Comparison of ENCODE assay signal across 25 mouse cellular contexts in the genomic region with DNA sequence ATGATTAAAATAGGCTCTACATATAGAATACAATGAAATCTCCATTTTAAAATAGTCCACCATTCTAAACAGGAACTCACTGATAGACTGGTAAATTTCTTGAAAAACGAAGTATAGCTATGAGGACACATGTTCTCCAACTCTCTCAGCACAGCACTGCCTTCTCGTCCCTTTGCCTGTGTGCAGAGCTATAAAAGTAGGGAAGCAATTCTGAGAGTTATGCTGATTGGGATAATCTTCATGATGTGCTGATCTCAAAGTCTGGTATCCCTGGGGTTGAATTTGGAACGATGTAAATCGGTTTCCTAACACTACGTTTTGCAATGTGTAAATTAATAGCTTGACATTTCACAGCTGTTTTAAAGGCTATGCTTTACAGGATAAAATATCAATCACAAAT.
"Had no signal": no experiment of that assay in that cellular context is flagged by ENCODE, and none has a peak within 500 bp of the region (broad histone marks: within the 10 kb centered on the region; RNA-seq: fewer than 3 reads in every experiment).

No protein-coding gene starts in this region.

- H3K9me3 ChIP-seq: heart, embryonic 13.5 days; heart, embryonic 15.5 days; hindbrain, embryonic 15.5 days; kidney, embryonic 15.5 days; limb, embryonic 13.5 days; limb, embryonic 15.5 days; liver, embryonic 12.5 days had no signal

- H3K4me1 ChIP-seq: heart, embryonic 13.5 days; heart, embryonic 15.5 days; hindbrain, embryonic 15.5 days; kidney, embryonic 15.5 days; limb, embryonic 13.5 days; limb, embryonic 15.5 days; liver, embryonic 12.5 days had no signal

- H3K27ac ChIP-seq: heart, adult 2 months; heart, embryonic 13.5 days; heart, embryonic 15.5 days; hindbrain, embryonic 15.5 days; kidney, embryonic 15.5 days; kidney, postnatal 0 days; limb, embryonic 13.5 days; limb, embryonic 15.5 days; liver, embryonic 12.5 days had no signal

- ATAC-seq: forebrain, postnatal 0 days; intestine, embryonic 16.5 days; liver, embryonic 12.5 days had no signal

- H3K27me3 ChIP-seq: heart, embryonic 13.5 days; heart, embryonic 15.5 days; hindbrain, embryonic 15.5 days; kidney, embryonic 15.5 days; limb, embryonic 13.5 days; limb, embryonic 15.5 days; liver, embryonic 12.5 days had no signal

- H3K4me2 ChIP-seq: heart, embryonic 11.5 days; heart, embryonic 13.5 days; heart, embryonic 15.5 days; hindbrain, embryonic 15.5 days; kidney, embryonic 15.5 days; limb, embryonic 13.5 days; limb, embryonic 15.5 days; liver, embryonic 12.5 days had no signal

- H3K9ac ChIP-seq: forebrain, postnatal 0 days; heart, embryonic 13.5 days; heart, embryonic 15.5 days; hindbrain, embryonic 15.5 days; kidney, embryonic 15.5 days; limb, embryonic 13.5 days; limb, embryonic 15.5 days; liver, embryonic 12.5 days had no signal

- DNase-seq: forebrain, postnatal 0 days; gastrocnemius, postnatal 14 days; gastrocnemius, postnatal 36 days; heart, adult 11 months; heart, adult 2 months; heart, postnatal 14 days; heart, postnatal 36 days; kidney, adult 11 months; kidney, adult 2 months; kidney, adult 9 months; kidney, postnatal 14 days; kidney, postnatal 36 days; layer of hippocampus, adult 9-11 months; layer of hippocampus, postnatal 36 days; left cerebral cortex, postnatal 4 days had no signal

- H3K4me3 ChIP-seq: heart, adult 2 months; heart, embryonic 13.5 days; heart, embryonic 15.5 days; hindbrain, embryonic 15.5 days; kidney, embryonic 15.5 days; limb, embryonic 13.5 days; limb, embryonic 15.5 days; liver, embryonic 12.5 days had no signal

- H3K36me3 ChIP-seq: heart, embryonic 13.5 days; heart, embryonic 15.5 days; hindbrain, embryonic 15.5 days; kidney, embryonic 15.5 days; limb, embryonic 13.5 days; limb, embryonic 15.5 days; liver, embryonic 12.5 days had no signal
